Mouse (Mus musculus) hindbrain, embryonic 11.5 days (tissue): ENCODE data around the gene Nabp1. TPM values are rescaled to one million over a fixed set of nuclear protein-coding genes. Genes with fewer than 3 reads are reported as not detected.

Experiments
- polyA plus RNA-seq: library from polyadenylated mRNA; unstranded; fragments of >200 nt; fragmentation: Nextera tagmentation; extraction: Ambion mirVana; gene quantifications from 2 replicates; pipeline ENCODE4 v1.2.1, GENCODE M21; 2014

Gene Nabp1
- polyA plus RNA-seq, 1 experiment from 2014 or later, result 10.9 TPM

Other genes starting within 250 kb of the Nabp1 start
- 4.5 and 5.0 TPM in 2 replicates for gene Cavin2, start 189.3 kb downstream of the Nabp1 start, polyA plus RNA-seq